Mouse (Mus musculus) E14TG2a.4 (cell line): ENCODE data around the gene Fkrp.

Source experiments
- H3K27me3 ChIP-seq: 2 replicates; pipeline ENCODE4 v1.6.1; 2014; ENCODE audit warnings: low read length, control low read depth; ENCODE audit not compliant: insufficient read depth
- H3K36me3 ChIP-seq: 2 replicates; pipeline ENCODE4 v1.6.1; 2014; ENCODE audit warnings: low read length, control low read depth; ENCODE audit not compliant: insufficient read depth
- H3K4me1 ChIP-seq: replicated peaks from 2 replicates; pipeline ENCODE4 v1.6.1; 2014; ENCODE audit warnings: low read depth, low read length, control low read depth
- H3K4me3 ChIP-seq: replicated peaks from 2 replicates; pipeline ENCODE4 v1.5.1; 2014; ENCODE audit warnings: mild to moderate bottlenecking, low read length
- H3K9me3 ChIP-seq: 2 replicates; pipeline ENCODE4 v1.6.1; 2014; ENCODE audit warnings: low read length, control low read depth
- CTCF ChIP-seq: conservative IDR thresholded peaks from 2 replicates; pipeline ENCODE4 v1.5.1; 2014; ENCODE audit warnings: low read length
- NANOG ChIP-seq: IDR thresholded peaks from 2 replicates; pipeline ENCODE4 v1.6.1; 2014; ENCODE audit warnings: borderline replicate concordance, low read length, mixed read lengths
- POU5F1 ChIP-seq: IDR thresholded peaks from 2 replicates; pipeline ENCODE4 v1.6.1; 2014; ENCODE audit warnings: low read length, borderline replicate concordance

Gene Fkrp

GRCm38 (mm10) chr7:16780825-16781554 lies 35.5 kb downstream of the Fkrp start, which contains the start of gene Slc1a5:
Slc1a5 (plus strand) TSS chr7:16781340.
- Histone ChIP-seq H3K36me3 (peaks cover 29% of the 10 kb centered on the region), H3K4me3 (peak within 1 kb of the TSS; percentile 93), H3K9me3 (peaks cover 4% of the 10 kb centered on the region), H3K27me3 (peaks cover under 1% of the 10 kb centered on the region; the same call in 1 of the 2 replicates), H3K4me1 (peaks cover 55% of the 10 kb centered on the region)
- TF ChIP-seq CTCF (no peak), NANOG (no peak), POU5F1 (no peak)

DNA sequence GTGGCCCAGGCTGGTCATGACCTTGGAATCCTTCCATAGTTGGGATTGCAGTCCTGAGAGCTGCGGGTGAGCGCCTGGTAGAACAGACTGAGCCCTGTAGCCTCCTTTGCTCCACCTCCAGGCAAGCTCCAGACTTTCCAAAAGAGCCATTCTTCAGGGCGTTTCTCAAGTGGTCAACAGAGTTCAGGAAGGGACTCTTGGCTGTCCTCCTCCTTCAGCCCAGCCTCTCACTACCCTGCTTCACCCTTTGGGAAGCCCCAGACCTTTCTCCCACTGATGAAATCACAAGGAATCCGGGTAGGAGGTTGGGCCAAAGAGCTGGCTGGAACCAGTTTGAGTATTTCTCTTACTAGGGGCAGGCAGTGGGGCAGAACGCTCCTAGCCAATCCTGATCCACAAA lies 36.5 kb downstream of the Fkrp start:
- Histone ChIP-seq H3K27me3 (peaks cover 5% of the 10 kb centered on the region; the same call in 1 of the 2 replicates), H3K36me3 (peaks cover 20% of the 10 kb centered on the region), H3K9me3 (peaks cover 4% of the 10 kb centered on the region), H3K4me3 (peak overlapping the region; percentile 67), H3K4me1 (peaks cover 48% of the 10 kb centered on the region)
- TF ChIP-seq POU5F1, result no peak
- TF ChIP-seq NANOG, result no peak

- TF ChIP-seq CTCF, result no peak
- no peak for TF ChIP-seq POU5F1
- no peak for TF ChIP-seq NANOG
- Histone ChIP-seq H3K36me3 (no peaks in the 10 kb centered on the region), H3K4me1 (peaks cover 32% of the 10 kb centered on the region), H3K27me3 (peaks cover 8% of the 10 kb centered on the region; the same call in 1 of the 2 replicates), H3K9me3 (peaks cover 4% of the 10 kb centered on the region), H3K4me3 (no peak overlapping the region)
Observed at GRCm38 (mm10) chr7:16775888-16776287, 40.6 kb downstream of the Fkrp start.

DNA sequence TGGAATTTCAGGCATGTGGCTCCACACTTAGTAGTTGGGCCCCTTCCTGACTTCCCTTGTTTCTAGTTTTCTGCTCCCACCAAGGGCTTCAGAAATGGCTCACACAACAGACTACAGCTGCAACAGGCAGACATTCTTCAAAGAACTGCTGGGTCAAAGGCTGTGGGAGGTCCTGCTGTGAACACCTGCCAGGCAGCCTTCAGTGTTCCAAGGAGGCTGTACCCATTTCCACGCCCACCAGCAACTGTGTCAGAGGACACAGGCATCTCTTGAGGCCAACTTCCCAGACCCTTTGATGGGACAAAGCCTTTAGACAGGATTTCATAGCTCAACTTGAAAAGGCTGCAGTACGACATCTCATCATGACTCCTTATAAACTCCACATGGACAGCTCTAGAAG lies 50.1 kb downstream of the Fkrp start:
- Histone ChIP-seq H3K36me3 (no peaks in the 10 kb centered on the region), H3K4me3 (no peak overlapping the region), H3K27me3 (peaks cover 3% of the 10 kb centered on the region), H3K4me1 (peaks cover 15% of the 10 kb centered on the region), H3K9me3 (peaks cover 7% of the 10 kb centered on the region; the same call in 1 of the 2 replicates)
- TF ChIP-seq NANOG (no peak), POU5F1 (no peak), CTCF (no peak)

GRCm38 (mm10) chr7:16763463-16764218 lies 52.9 kb downstream of the Fkrp start:
- H3K4me1 ChIP-seq, result peaks cover 35% of the 10 kb centered on the region
- H3K36me3 ChIP-seq, result no peaks in the 10 kb centered on the region
- no peak overlapping the region for H3K4me3 ChIP-seq
- H3K27me3 ChIP-seq, result peaks cover 3% of the 10 kb centered on the region
- TF ChIP-seq NANOG, result no peak
- no peak for TF ChIP-seq POU5F1
- TF ChIP-seq CTCF, result no peak
- H3K9me3 ChIP-seq, result no peaks in the 10 kb centered on the region

DNA sequence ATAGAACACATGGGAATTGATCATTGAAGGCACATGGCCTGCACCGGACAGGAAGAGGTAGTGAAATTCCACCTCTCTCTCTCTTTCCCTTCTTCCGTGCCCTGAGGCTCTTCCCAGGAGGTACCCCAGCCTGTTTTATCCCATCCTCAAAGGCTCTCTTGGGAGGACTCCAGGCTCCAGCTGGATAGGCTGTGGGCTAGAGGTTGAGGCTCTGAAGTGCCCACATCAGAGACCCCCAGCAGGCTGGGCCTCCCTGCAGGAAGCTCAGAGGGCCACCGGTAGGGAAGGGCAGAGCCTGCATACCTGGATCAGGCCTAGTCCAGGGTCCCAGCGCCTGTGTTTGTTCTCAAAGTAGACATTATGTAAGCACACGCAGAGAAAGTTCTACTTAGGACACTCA lies 54.9 kb downstream of the Fkrp start:
- H3K27me3 ChIP-seq, result peaks cover 3% of the 10 kb centered on the region
- no peak overlapping the region for H3K4me3 ChIP-seq
- TF ChIP-seq CTCF (no peak), POU5F1 (no peak), NANOG (no peak)
- no peaks in the 10 kb centered on the region for H3K36me3 ChIP-seq
- peaks cover 39% of the 10 kb centered on the region for H3K4me1 ChIP-seq
- no peaks in the 10 kb centered on the region for H3K9me3 ChIP-seq

GRCm38 (mm10) chr7:16761005-16761481 lies 55.5 kb downstream of the Fkrp start:
- peaks cover 37% of the 10 kb centered on the region for H3K4me1 ChIP-seq
- TF ChIP-seq CTCF, result no peak
- H3K27me3 ChIP-seq, result peaks cover 3% of the 10 kb centered on the region
- no peaks in the 10 kb centered on the region for H3K36me3 ChIP-seq
- H3K9me3 ChIP-seq, result no peaks in the 10 kb centered on the region
- H3K4me3 ChIP-seq, result 0 out of 2 replicates have a peak overlapping the region, but pooled peaks have one; percentile 32

DNA sequence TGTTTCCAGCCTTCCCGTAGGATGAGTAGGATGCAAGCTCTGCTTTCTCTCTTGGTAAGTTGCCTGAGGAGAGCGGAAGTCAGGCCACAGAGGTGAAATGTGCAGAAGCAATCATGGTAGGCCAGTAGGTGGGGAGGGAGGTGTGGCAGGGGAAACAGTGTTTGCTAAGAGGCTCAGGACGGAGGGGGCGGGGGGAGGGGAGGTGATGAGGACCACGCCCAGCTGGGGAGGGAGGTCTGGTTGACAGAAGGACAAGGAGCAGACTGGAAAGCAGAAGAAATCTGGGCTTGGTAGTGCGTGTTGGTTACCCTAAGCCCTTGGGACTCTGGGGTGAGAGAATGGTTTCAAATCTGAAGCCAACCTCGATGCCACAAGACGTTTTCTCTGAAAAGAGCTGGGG lies 56.2 kb downstream of the Fkrp start:
- H3K4me3 ChIP-seq, result peak overlapping the region; percentile 18; the same call in 1 of the 2 replicates
- H3K36me3 ChIP-seq, result no peaks in the 10 kb centered on the region
- no peaks in the 10 kb centered on the region for H3K9me3 ChIP-seq
- H3K27me3 ChIP-seq, result peaks cover 3% of the 10 kb centered on the region
- TF ChIP-seq NANOG (no peak), CTCF (no peak), POU5F1 (no peak)
- peaks cover 45% of the 10 kb centered on the region for H3K4me1 ChIP-seq
